Mouse (Mus musculus) limb, embryonic 15.5 days (tissue): ENCODE measurements around the gene Trp63. TPM values are rescaled to one million over a fixed set of nuclear protein-coding genes. Genes with fewer than 3 reads are reported as not detected.

Experiments used
- ATAC-seq: fragments of 200-750 bp; cut with Nextera tagmentation; 2 replicates; pipeline ENCODE4 v1.8.0; 2017; ENCODE audit warnings: low read depth, moderate TSS enrichment; ENCODE audit not compliant: insufficient number of reproducible peaks, low FRiP score, low TSS enrichment
- H3K27ac ChIP-seq: fragments of 300-500 bp; sonication (generic); 2 replicates; pipeline ENCODE4 v1.5.1; 2015; ENCODE audit warnings: moderate library complexity, mild to moderate bottlenecking, inconsistent platforms
- H3K27me3 ChIP-seq: fragments of 300-500 bp; sonication (generic); 2 replicates; pipeline ENCODE4 v1.6.1; 2015; ENCODE audit warnings: inconsistent platforms
- H3K36me3 ChIP-seq: fragments of 300-500 bp; sonication (generic); 2 replicates; pipeline ENCODE4 v1.6.1; 2015; ENCODE audit warnings: inconsistent platforms
- H3K4me1 ChIP-seq: fragments of 300-500 bp; sonication (generic); 2 replicates; pipeline ENCODE4 v1.6.1; 2015; ENCODE audit warnings: inconsistent platforms
- H3K4me2 ChIP-seq: fragments of 300-500 bp; sonication (generic); 2 replicates; pipeline ENCODE4 v1.6.1; 2015; ENCODE audit warnings: mild to moderate bottlenecking, inconsistent platforms
- H3K4me3 ChIP-seq: fragments of 300-500 bp; sonication (generic); 2 replicates; pipeline ENCODE4 v1.5.1; 2015; ENCODE audit warnings: mild to moderate bottlenecking, inconsistent platforms
- H3K9ac ChIP-seq: fragments of 300-500 bp; sonication (generic); 2 replicates; pipeline ENCODE4 v1.6.1; 2015; ENCODE audit warnings: inconsistent platforms
- H3K9me3 ChIP-seq: fragments of 300-500 bp; sonication (generic); 2 replicates; pipeline ENCODE4 v1.6.1; 2016; ENCODE audit warnings: inconsistent platforms
- WGBS: fragments of 180-500 bp; shearing (Covaris S2); methylation state at CpG from one replicate; pipeline ENCODE4 v1.1.7; 2015; 5-methylcytosine and 5-hydroxymethylcytosine counted together
- polyA plus RNA-seq: library from polyadenylated mRNA; unstranded; fragments of >200 nt; fragmentation: Nextera tagmentation; extraction: Ambion mirVana; gene quantifications from 2 replicates; pipeline ENCODE4 v1.2.1, GENCODE M21; 2015

Trp63 gene
- polyA plus RNA-seq, 1 experiment from 2014 or later, result 64.8 TPM

- 77% methylated on average over 13 of the region's 13 CpGs for WGBS
- no peak overlapping the region for H3K4me3 ChIP-seq
- H3K9me3 ChIP-seq, result no peaks in the 10 kb centered on the region
- no peaks in the 10 kb centered on the region for H3K36me3 ChIP-seq
- no peak for ATAC-seq
- no peaks in the 10 kb centered on the region for H3K4me1 ChIP-seq
- H3K27ac ChIP-seq, result peak overlapping the region; percentile 30
- H3K27me3 ChIP-seq, result no peaks in the 10 kb centered on the region
- no peak overlapping the region for H3K9ac ChIP-seq
- no peak overlapping the region for H3K4me2 ChIP-seq
Measured at GRCm38 (mm10) chr16:25843625-25844024, 160.1 kb downstream of the Trp63 start.

- no peaks in the 10 kb centered on the region for H3K27me3 ChIP-seq
- 90% methylated on average over 5 of the region's 5 CpGs for WGBS
- H3K4me2 ChIP-seq, result no peak overlapping the region
- peaks cover 9% of the 10 kb centered on the region; the same call in 1 of the 2 replicates for H3K4me1 ChIP-seq
- no peak overlapping the region for H3K4me3 ChIP-seq
- H3K9ac ChIP-seq, result no peak overlapping the region
- no peak for ATAC-seq
- no peaks in the 10 kb centered on the region for H3K9me3 ChIP-seq
- H3K36me3 ChIP-seq, result no peaks in the 10 kb centered on the region
- no peak overlapping the region for H3K27ac ChIP-seq
Measured at GRCm38 (mm10) chr16:25846611-25847010, 163.0 kb downstream of the Trp63 start.

- peaks cover 9% of the 10 kb centered on the region; the same call in 1 of the 2 replicates for H3K4me1 ChIP-seq
- H3K9me3 ChIP-seq, result no peaks in the 10 kb centered on the region
- WGBS, result 55% methylated on average over 2 of the region's 2 CpGs
- no peak overlapping the region for H3K27ac ChIP-seq
- no peak overlapping the region for H3K9ac ChIP-seq
- no peak for ATAC-seq
- no peak overlapping the region for H3K4me2 ChIP-seq
- H3K27me3 ChIP-seq, result no peaks in the 10 kb centered on the region
- H3K36me3 ChIP-seq, result no peaks in the 10 kb centered on the region
- no peak overlapping the region for H3K4me3 ChIP-seq
Measured at GRCm38 (mm10) chr16:25848474-25848873, 164.9 kb downstream of the Trp63 start.

- no peaks in the 10 kb centered on the region for H3K27me3 ChIP-seq
- no peaks in the 10 kb centered on the region for H3K9me3 ChIP-seq
- H3K9ac ChIP-seq, result no peak overlapping the region
- H3K36me3 ChIP-seq, result no peaks in the 10 kb centered on the region
- no peak overlapping the region for H3K4me3 ChIP-seq
- peaks cover 9% of the 10 kb centered on the region; the same call in 1 of the 2 replicates for H3K4me1 ChIP-seq
- WGBS, result 50% methylated on average over 13 of the region's 13 CpGs
- no peak overlapping the region for H3K4me2 ChIP-seq
- no peak overlapping the region for H3K27ac ChIP-seq
- ATAC-seq, result no peak
Measured at GRCm38 (mm10) chr16:25849593-25850464, 166.3 kb downstream of the Trp63 start.

- no peak overlapping the region for H3K9ac ChIP-seq
- peak overlapping the region; percentile 14; the same call in 1 of the 2 replicates for H3K27ac ChIP-seq
- H3K9me3 ChIP-seq, result no peaks in the 10 kb centered on the region
- 69% methylated on average over 8 of the region's 8 CpGs for WGBS
- H3K27me3 ChIP-seq, result no peaks in the 10 kb centered on the region
- H3K4me1 ChIP-seq, result peaks cover 7% of the 10 kb centered on the region; the same call in 1 of the 2 replicates
- no peak overlapping the region for H3K4me3 ChIP-seq
- ATAC-seq, result no peak
- no peak overlapping the region for H3K4me2 ChIP-seq
- H3K36me3 ChIP-seq, result no peaks in the 10 kb centered on the region
Measured at GRCm38 (mm10) chr16:25860731-25861505, 177.4 kb downstream of the Trp63 start.

DNA sequence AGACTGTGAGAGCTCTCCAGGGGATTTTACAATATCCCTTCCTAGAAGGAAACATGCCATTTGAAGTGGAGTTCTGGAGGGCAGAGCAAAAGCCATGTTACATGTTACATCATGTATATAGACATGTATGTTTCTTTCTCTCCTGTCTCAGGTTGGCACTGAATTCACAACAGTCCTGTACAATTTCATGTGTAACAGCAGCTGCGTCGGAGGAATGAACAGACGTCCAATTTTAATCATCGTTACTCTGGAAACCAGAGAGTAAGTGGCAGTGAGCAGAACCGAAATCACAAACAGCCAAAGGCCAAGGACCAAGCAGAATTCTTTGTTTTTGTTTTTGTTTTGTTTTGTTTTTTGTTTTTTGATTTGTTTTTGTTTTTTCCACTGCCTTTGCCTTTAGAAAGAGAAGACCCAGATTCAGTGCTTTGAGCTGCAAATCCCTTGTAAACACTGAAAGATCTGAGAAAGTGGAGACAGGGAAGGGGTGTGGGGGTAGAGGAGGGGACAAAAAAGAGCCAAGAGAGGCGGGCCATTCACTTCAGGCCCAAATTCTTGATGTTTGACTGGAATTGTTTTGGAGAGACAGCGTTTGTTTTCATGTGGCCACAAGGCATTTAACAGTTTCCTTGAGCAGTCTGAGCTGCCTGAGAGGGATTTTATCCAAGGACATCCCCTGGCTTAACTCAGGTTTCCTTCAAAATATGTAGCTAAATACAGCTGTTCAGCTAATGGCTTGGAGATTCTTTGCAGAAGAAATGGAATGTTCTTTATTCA lies 181.7 kb downstream of the Trp63 start:
- Histone ChIP-seq H3K27ac (no peak overlapping the region), H3K4me3 (no peak overlapping the region), H3K9ac (no peak overlapping the region), H3K4me1 (peaks cover 8% of the 10 kb centered on the region; the same call in 1 of the 2 replicates), H3K9me3 (no peaks in the 10 kb centered on the region), H3K4me2 (no peak overlapping the region), H3K27me3 (no peaks in the 10 kb centered on the region), H3K36me3 (no peaks in the 10 kb centered on the region)
- no peak for ATAC-seq
- 35% methylated on average over 7 of the region's 7 CpGs for WGBS

DNA sequence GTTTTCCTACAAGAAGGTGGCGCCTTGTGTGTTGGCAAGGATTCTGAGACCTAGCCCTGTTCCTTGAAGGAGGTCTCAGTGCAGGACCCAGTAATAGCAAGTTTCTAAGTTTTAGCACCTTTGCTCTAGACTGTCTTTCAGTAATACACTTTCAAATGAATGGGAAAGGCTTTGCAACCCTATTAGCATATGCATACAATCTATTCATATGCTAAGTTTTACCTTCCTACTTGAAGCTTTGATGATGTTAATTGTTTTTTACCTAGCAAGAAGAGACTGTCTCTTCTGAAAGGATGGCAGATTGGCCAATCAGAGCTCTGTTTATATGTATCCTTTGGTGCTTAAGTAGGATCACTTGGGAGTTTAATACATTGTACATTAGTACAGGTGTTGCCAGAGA lies 187.9 kb downstream of the Trp63 start:
- Histone ChIP-seq H3K9ac (no peak overlapping the region), H3K4me2 (no peak overlapping the region), H3K36me3 (no peaks in the 10 kb centered on the region), H3K27ac (no peak overlapping the region), H3K4me1 (no peaks in the 10 kb centered on the region), H3K27me3 (no peaks in the 10 kb centered on the region), H3K4me3 (no peak overlapping the region), H3K9me3 (no peaks in the 10 kb centered on the region)
- 74% methylated on average over 1 of the region's 1 CpGs for WGBS
- no peak for ATAC-seq

- no peaks in the 10 kb centered on the region for H3K27me3 ChIP-seq
- no peaks in the 10 kb centered on the region for H3K36me3 ChIP-seq
- no peak overlapping the region for H3K9ac ChIP-seq
- ATAC-seq, result no peak
- no peak overlapping the region for H3K27ac ChIP-seq
- H3K4me3 ChIP-seq, result no peak overlapping the region
- H3K9me3 ChIP-seq, result no peaks in the 10 kb centered on the region
- H3K4me2 ChIP-seq, result no peak overlapping the region
- H3K4me1 ChIP-seq, result no peaks in the 10 kb centered on the region
- 42% methylated on average over 2 of the region's 2 CpGs for WGBS
Measured at GRCm38 (mm10) chr16:25875681-25876080, 192.1 kb downstream of the Trp63 start.

GRCm38 (mm10) chr16:25877416-25877965 lies 193.9 kb downstream of the Trp63 start:
- 38% methylated on average over 7 of the region's 7 CpGs for WGBS
- no peak overlapping the region for H3K27ac ChIP-seq
- ATAC-seq, result no peak

GRCm38 (mm10) chr16:25878116-25878515 lies 194.6 kb downstream of the Trp63 start:
- no peaks in the 10 kb centered on the region for H3K27me3 ChIP-seq
- H3K4me2 ChIP-seq, result no peak overlapping the region
- ATAC-seq, result no peak
- no peaks in the 10 kb centered on the region for H3K9me3 ChIP-seq
- no peak overlapping the region for H3K4me3 ChIP-seq
- no peaks in the 10 kb centered on the region for H3K4me1 ChIP-seq
- H3K36me3 ChIP-seq, result no peaks in the 10 kb centered on the region
- H3K27ac ChIP-seq, result no peak overlapping the region
- H3K9ac ChIP-seq, result no peak overlapping the region

More at GRCm38 (mm10) chr16:25877416-25877965, 193.9 kb downstream of the Trp63 start:
- no peak overlapping the region for H3K4me3 ChIP-seq
- no peaks in the 10 kb centered on the region for H3K36me3 ChIP-seq
- no peaks in the 10 kb centered on the region for H3K27me3 ChIP-seq
- no peak overlapping the region for H3K9ac ChIP-seq
- no peaks in the 10 kb centered on the region for H3K9me3 ChIP-seq
- no peaks in the 10 kb centered on the region for H3K4me1 ChIP-seq
- H3K4me2 ChIP-seq, result no peak overlapping the region

GRCm38 (mm10) chr16:25899071-25899470 lies 215.5 kb downstream of the Trp63 start:
- H3K9ac ChIP-seq, result no peak overlapping the region
- no peak overlapping the region for H3K27ac ChIP-seq
- no peaks in the 10 kb centered on the region for H3K9me3 ChIP-seq
- ATAC-seq, result no peak
- H3K36me3 ChIP-seq, result no peaks in the 10 kb centered on the region
- no peak overlapping the region for H3K4me3 ChIP-seq
- no peak overlapping the region for H3K4me2 ChIP-seq
- 79% methylated on average over 4 of the region's 4 CpGs for WGBS
- no peaks in the 10 kb centered on the region for H3K27me3 ChIP-seq
- H3K4me1 ChIP-seq, result no peaks in the 10 kb centered on the region
